In genomic region chr7:141418970-141419369, GRCm38 (mm10) we compare ENCODE assay signal across 10 mouse cellular contexts. TPM values are rescaled to one million over a fixed set of nuclear protein-coding genes. Genes with fewer than 3 reads are reported as not detected.
DNase-seq lines count a peak whose midpoint lies in the region; ATAC-seq and TF ChIP-seq lines count a peak whose summit lies in the region.
"Had no signal": no experiment of that assay in that cellular context is flagged by ENCODE, and none has a peak within 500 bp of the region (broad histone marks: within the 10 kb centered on the region; RNA-seq: fewer than 3 reads in every experiment).

No protein-coding gene starts in this region.

- no peak overlapping the region for H3K27ac ChIP-seq in hindbrain, postnatal 0 days
- H3K27ac ChIP-seq in hindbrain, embryonic 12.5 days = no peak overlapping the region
- H3K27ac ChIP-seq in neural tube, embryonic 14.5 days (ENCODE audit: low read depth, low read length) = peak overlapping the region; percentile 6; the same call in 1 of the 2 replicates
- no peak overlapping the region for H3K27ac ChIP-seq in neural tube, embryonic 15.5 days (replicated peaks)
- H3K27ac ChIP-seq: embryonic facial prominence, embryonic 15.5 days; heart, embryonic 15.5 days had no signal

- no peaks in the 10 kb centered on the region for H3K9me3 ChIP-seq in hindbrain, postnatal 0 days (ENCODE audit: low read length)
- no peaks in the 10 kb centered on the region for H3K9me3 ChIP-seq in hindbrain, embryonic 12.5 days (replicated peaks)
- no peaks in the 10 kb centered on the region for H3K9me3 ChIP-seq in neural tube, embryonic 14.5 days (ENCODE audit: control insufficient read depth, low read length)
- no peaks in the 10 kb centered on the region for H3K9me3 ChIP-seq in neural tube, embryonic 15.5 days (replicated peaks)
- H3K9me3 ChIP-seq: embryonic facial prominence, embryonic 15.5 days; heart, embryonic 15.5 days had no signal

- no peak overlapping the region for H3K4me2 ChIP-seq in hindbrain, postnatal 0 days (ENCODE audit: low read depth, low read length)
- H3K4me2 ChIP-seq in hindbrain, embryonic 12.5 days (replicated peaks) = no peak overlapping the region
- no peak overlapping the region for H3K4me2 ChIP-seq in neural tube, embryonic 14.5 days (ENCODE audit: low read depth, low read length)
- H3K4me2 ChIP-seq in neural tube, embryonic 15.5 days = no peak overlapping the region
- H3K4me2 ChIP-seq: embryonic facial prominence, embryonic 15.5 days; heart, embryonic 15.5 days had no signal

- no peak for TF ChIP-seq CTCF in hindbrain, postnatal 0 days (IDR thresholded peaks at IDR 0.05; ENCODE audit: low read depth)

- ATAC-seq in hindbrain, postnatal 0 days = no peak
- no peak for ATAC-seq in hindbrain, embryonic 12.5 days (ENCODE audit: low FRiP score)
- no peak for ATAC-seq in neural tube, embryonic 14.5 days (ENCODE audit: low read depth)
- no peak for ATAC-seq in neural tube, embryonic 15.5 days (ENCODE audit: low FRiP score)

- H3K9ac ChIP-seq in hindbrain, postnatal 0 days (replicated peaks; ENCODE audit: low read length) = no peak overlapping the region
- no peak overlapping the region for H3K9ac ChIP-seq in hindbrain, embryonic 12.5 days
- no peak overlapping the region for H3K9ac ChIP-seq in neural tube, embryonic 14.5 days (replicated peaks; ENCODE audit: low read depth, low read length)
- no peak overlapping the region for H3K9ac ChIP-seq in neural tube, embryonic 15.5 days (replicated peaks)
- H3K9ac ChIP-seq: embryonic facial prominence, embryonic 15.5 days; heart, embryonic 15.5 days had no signal

- H3K4me1 ChIP-seq in hindbrain, postnatal 0 days (ENCODE audit: insufficient read depth, low read length) = no peaks in the 10 kb centered on the region
- H3K4me1 ChIP-seq in hindbrain, embryonic 12.5 days = peaks cover 5% of the 10 kb centered on the region; the same call in 1 of the 2 replicates
- peaks cover 3% of the 10 kb centered on the region; the same call in 1 of the 2 replicates for H3K4me1 ChIP-seq in neural tube, embryonic 14.5 days (ENCODE audit: control insufficient read depth, insufficient read depth, low read length)
- peaks cover 6% of the 10 kb centered on the region for H3K4me1 ChIP-seq in neural tube, embryonic 15.5 days

- H3K4me3 ChIP-seq in hindbrain, postnatal 0 days (ENCODE audit: low read length) = no peak overlapping the region
- no peak overlapping the region for H3K4me3 ChIP-seq in hindbrain, embryonic 12.5 days
- H3K4me3 ChIP-seq in neural tube, embryonic 14.5 days (ENCODE audit: low read depth, low read length) = no peak overlapping the region
- no peak overlapping the region for H3K4me3 ChIP-seq in neural tube, embryonic 15.5 days (replicated peaks)
- H3K4me3 ChIP-seq: embryonic facial prominence, embryonic 15.5 days; heart, embryonic 15.5 days; myocyte had no signal

- no peaks in the 10 kb centered on the region for H3K36me3 ChIP-seq in hindbrain, postnatal 0 days (ENCODE audit: insufficient read depth, low read length)
- no peaks in the 10 kb centered on the region for H3K36me3 ChIP-seq in hindbrain, embryonic 12.5 days
- no peaks in the 10 kb centered on the region for H3K36me3 ChIP-seq in neural tube, embryonic 14.5 days (ENCODE audit: control insufficient read depth, insufficient read depth, low read length)
- H3K36me3 ChIP-seq in neural tube, embryonic 15.5 days = no peaks in the 10 kb centered on the region
- H3K36me3 ChIP-seq: embryonic facial prominence, embryonic 15.5 days; heart, embryonic 15.5 days had no signal

- WGBS in hindbrain, postnatal 0 days = 62% methylated on average over 7 of the region's 7 CpGs
- 82% methylated on average over 7 of the region's 7 CpGs for WGBS in hindbrain, embryonic 12.5 days
- WGBS in neural tube, embryonic 14.5 days = 43% methylated on average over 7 of the region's 7 CpGs
- 39% methylated on average over 7 of the region's 7 CpGs for WGBS in neural tube, embryonic 15.5 days

- H3K27me3 ChIP-seq in hindbrain, postnatal 0 days (ENCODE audit: insufficient read depth, low read length) = no peaks in the 10 kb centered on the region
- H3K27me3 ChIP-seq in hindbrain, embryonic 12.5 days = peaks cover 5% of the 10 kb centered on the region; the same call in 1 of the 2 replicates
- no peaks in the 10 kb centered on the region for H3K27me3 ChIP-seq in neural tube, embryonic 14.5 days (ENCODE audit: control insufficient read depth, insufficient read depth, low read length)
- no peaks in the 10 kb centered on the region for H3K27me3 ChIP-seq in neural tube, embryonic 15.5 days (replicated peaks)
- H3K27me3 ChIP-seq: embryonic facial prominence, embryonic 15.5 days; heart, embryonic 15.5 days had no signal

- peak; percentile 33 for DNase-seq in hindbrain, postnatal 0 days (ENCODE audit: low spot score)
- DNase-seq in cerebellum, postnatal 25 days = peak; percentile 53 to 76
- peak; percentile 68 for DNase-seq in lung, postnatal 36 days
- DNase-seq in embryo, embryonic 10.5 days (ENCODE audit: low spot score) = no peak

RNA-seq across cellular contexts. Expression of gene Gatd1, which starts 5.0 kb away (rescaled TPM):
- 61.2 and 74.4 TPM in 2 replicates for total RNA-seq in hindbrain, postnatal 0 days (2014; rRNA removed)
- 46.9 and 49.4 TPM in 2 replicates for polyA plus RNA-seq in hindbrain, postnatal 0 days (2015; fragmentation: Nextera tagmentation; extraction: Ambion mirVana)
- 52.2 and 54.1 TPM in 2 replicates for polyA plus RNA-seq in hindbrain, embryonic 12.5 days (2016; fragmentation: Nextera tagmentation; extraction: Ambion mirVana)
- polyA plus RNA-seq in neural tube, embryonic 14.5 days (2014; fragmentation: Nextera tagmentation; extraction: Ambion mirVana) = 42.7 and 44.8 TPM in 2 replicates
- 49.3 and 50.4 TPM in 2 replicates for polyA plus RNA-seq in neural tube, embryonic 15.5 days (2015; fragmentation: Nextera tagmentation; extraction: Ambion mirVana)

RNA-seq across cellular contexts. Expression of gene Cend1, which starts 10.3 kb away (rescaled TPM):
- total RNA-seq in hindbrain, postnatal 0 days (2014; rRNA removed) = 208 and 246 TPM in 2 replicates
- 219 and 255 TPM in 2 replicates for polyA plus RNA-seq in hindbrain, postnatal 0 days (2015; fragmentation: Nextera tagmentation; extraction: Ambion mirVana)
- polyA plus RNA-seq in hindbrain, embryonic 12.5 days (2016; fragmentation: Nextera tagmentation; extraction: Ambion mirVana) = 27.9 and 30.9 TPM in 2 replicates
- 51.6 and 70.7 TPM in 2 replicates for polyA plus RNA-seq in neural tube, embryonic 14.5 days (2014; fragmentation: Nextera tagmentation; extraction: Ambion mirVana)
- 185 and 208 TPM in 2 replicates for polyA plus RNA-seq in neural tube, embryonic 15.5 days (2015; fragmentation: Nextera tagmentation; extraction: Ambion mirVana)

RNA-seq across cellular contexts. Expression of gene Slc25a22, which starts 18.7 kb away (rescaled TPM):
- 126 and 138 TPM in 2 replicates for total RNA-seq in hindbrain, postnatal 0 days (2014; rRNA removed)
- 79.9 and 87.3 TPM in 2 replicates for polyA plus RNA-seq in hindbrain, postnatal 0 days (2015; fragmentation: Nextera tagmentation; extraction: Ambion mirVana)
- polyA plus RNA-seq in hindbrain, embryonic 12.5 days (2016; fragmentation: Nextera tagmentation; extraction: Ambion mirVana) = 54.8 and 62.1 TPM in 2 replicates
- polyA plus RNA-seq in neural tube, embryonic 14.5 days (2014; fragmentation: Nextera tagmentation; extraction: Ambion mirVana) = 66.9 and 80.4 TPM in 2 replicates
- 76.7 and 88.8 TPM in 2 replicates for polyA plus RNA-seq in neural tube, embryonic 15.5 days (2015; fragmentation: Nextera tagmentation; extraction: Ambion mirVana)

RNA-seq across cellular contexts. Expression of gene Pidd1, which starts 24.9 kb away (rescaled TPM):
- 3.6 and 4.6 TPM in 2 replicates for total RNA-seq in hindbrain, postnatal 0 days (2014; rRNA removed)
- polyA plus RNA-seq in hindbrain, postnatal 0 days (2015; fragmentation: Nextera tagmentation; extraction: Ambion mirVana) = 2.4 and 2.5 TPM in 2 replicates
- 10.8 and 11.6 TPM in 2 replicates for polyA plus RNA-seq in hindbrain, embryonic 12.5 days (2016; fragmentation: Nextera tagmentation; extraction: Ambion mirVana)
- 2.0 and 2.5 TPM in 2 replicates for polyA plus RNA-seq in neural tube, embryonic 14.5 days (2014; fragmentation: Nextera tagmentation; extraction: Ambion mirVana)
- polyA plus RNA-seq in neural tube, embryonic 15.5 days (2015; fragmentation: Nextera tagmentation; extraction: Ambion mirVana) = 2.7 and 5.0 TPM in 2 replicates

RNA-seq across cellular contexts. Expression of gene Taldo1, which starts 27.0 kb away (rescaled TPM):
- total RNA-seq in hindbrain, postnatal 0 days (2014; rRNA removed) = 156 and 200 TPM in 2 replicates
- 252 and 258 TPM in 2 replicates for polyA plus RNA-seq in hindbrain, postnatal 0 days (2015; fragmentation: Nextera tagmentation; extraction: Ambion mirVana)
- 352 and 355 TPM in 2 replicates for polyA plus RNA-seq in hindbrain, embryonic 12.5 days (2016; fragmentation: Nextera tagmentation; extraction: Ambion mirVana)
- polyA plus RNA-seq in neural tube, embryonic 14.5 days (2014; fragmentation: Nextera tagmentation; extraction: Ambion mirVana) = 265 and 311 TPM in 2 replicates
- 269 and 298 TPM in 2 replicates for polyA plus RNA-seq in neural tube, embryonic 15.5 days (2015; fragmentation: Nextera tagmentation; extraction: Ambion mirVana)
